Mouse (Mus musculus): ENCODE results near the gene Stum. TPM values are rescaled to one million over a fixed set of nuclear protein-coding genes. Genes with fewer than 3 reads are reported as not detected.

The Stum gene
- total and polyA plus RNA-seq, 3 experiments = 0.42 to 0.61 (median 0.51) TPM

GRCm38 (mm10) chr1:180506341-180506740 lies 23.0 kb upstream of the Stum start:
- dilution Hi-C loops (cut with MboI; ENCODE audit: extremely low pct_ligation_motif_present, extremely low pct_unique_long_range_greater_than_20kb, low sequenced_read_pairs) (no loop called here), in situ Hi-C loops (cut with MboI; ENCODE audit: low pct_ligation_motif_present, low pct_unique_long_range_greater_than_20kb, low sequenced_read_pairs) (loop anchor here (5.0 kb wide), 1 partner anchor 56 kb away; no protein-coding TSS in a partner anchor)
- Histone ChIP-seq H3K9me3 (replicated peaks; ENCODE audit: low read length) (no peaks in the 10 kb centered on the region), H3K27me3 (replicated peaks) (no peaks in the 10 kb centered on the region), H3K36me3 (replicated peaks in 1 of 2; ENCODE audit: control insufficient read depth in 1 of 2, insufficient read depth in 1 of 2, low read length in 1 of 2) (peaks cover 0 to 74% of the 10 kb centered on the region in 2 experiments), H3K4me3 (replicated peaks in 1 of 3; ENCODE audit: low read depth in 2 of 3, low read length in 2 of 3, poor library complexity in 1 of 3) (no peak overlapping the region), H3K9ac (ENCODE audit: insufficient read depth, low read depth) (no peak overlapping the region), H3K4me2 (ENCODE audit: insufficient read depth, low read depth, poor library complexity, severe bottlenecking) (no peak overlapping the region), H3K79me2 (replicated peaks; ENCODE audit: control insufficient read depth, extremely low read depth, insufficient read depth, poor library complexity, severe bottlenecking) (no peaks in the 10 kb centered on the region), H3K27ac (ENCODE audit: insufficient read depth, low read depth) (no peak overlapping the region), H3K4me1 (ENCODE audit: control insufficient read depth in 1 of 2, insufficient read depth in 2 of 2) (peaks cover 23 to 53% of the 10 kb centered on the region in 2 experiments)
- no peak for TF ChIP-seq SMC3 (IDR thresholded peaks at IDR 0.05; ENCODE audit: low read depth, low read length)
- no peak for TF ChIP-seq JUND (conservative IDR thresholded peaks at IDR 0.05; ENCODE audit: low read depth, low read length)
- TF ChIP-seq POLR2A (IDR thresholded peaks at IDR 0.05; ENCODE audit: low read depth, low read length) = no peak
- no peak for TF ChIP-seq ELF1 (IDR thresholded peaks at IDR 0.05; ENCODE audit: low read depth, low read length)
- no peak for TF ChIP-seq MAZ (IDR thresholded peaks at IDR 0.05; ENCODE audit: low read depth, low read length)
- no peak for DNase-seq (ENCODE audit: extremely low read depth)

- in situ Hi-C loops (cut with MboI; ENCODE audit: low pct_ligation_motif_present, low pct_unique_long_range_greater_than_20kb, low sequenced_read_pairs) (loop anchor here (5.0 kb wide), 1 partner anchor 57 kb away; no protein-coding TSS in a partner anchor), dilution Hi-C loops (cut with MboI; ENCODE audit: extremely low pct_ligation_motif_present, extremely low pct_unique_long_range_greater_than_20kb, low sequenced_read_pairs) (no loop called here)
- peaks cover 22 to 53% of the 10 kb centered on the region in 2 experiments for H3K4me1 ChIP-seq (ENCODE audit: control insufficient read depth in 1 of 2, insufficient read depth in 2 of 2)
- no peak overlapping the region for H3K9ac ChIP-seq (ENCODE audit: insufficient read depth, low read depth)
- no peak overlapping the region for H3K27ac ChIP-seq (ENCODE audit: insufficient read depth, low read depth)
- TF ChIP-seq KAT2A (IDR thresholded peaks at IDR 0.05; ENCODE audit: insufficient replicate concordance, low read length) (no peak), ZKSCAN1 (IDR thresholded peaks at IDR 0.05; ENCODE audit: borderline replicate concordance, low read depth, low read length) (no peak), E2F4 (IDR thresholded peaks at IDR 0.05; ENCODE audit: insufficient replicate concordance, low read depth, low read length) (no peak), MEF2A (IDR thresholded peaks at IDR 0.05; ENCODE audit: borderline replicate concordance, low read depth, low read length) (no peak), BHLHE40 (IDR thresholded peaks at IDR 0.05; ENCODE audit: low read depth, low read length) (no peak), USF1 (IDR thresholded peaks at IDR 0.05; ENCODE audit: low read depth, low read length) (no peak), POLR2AphosphoS2 (IDR thresholded peaks at IDR 0.05; ENCODE audit: low read depth, low read length) (no peak), TCF12 (IDR thresholded peaks at IDR 0.05; ENCODE audit: low read depth, low read length) (no peak), PAX5 (IDR thresholded peaks at IDR 0.05; ENCODE audit: low read length) (no peak), SIN3A (IDR thresholded peaks at IDR 0.05; ENCODE audit: low read length) (no peak), TBP (conservative IDR thresholded peaks at IDR 0.05; ENCODE audit: low read depth, low read length) (no peak), JUND (conservative IDR thresholded peaks at IDR 0.05; ENCODE audit: low read depth, low read length) (no peak), ZNF384 (IDR thresholded peaks at IDR 0.05; ENCODE audit: low read depth, low read length) (no peak), IRF4 (IDR thresholded peaks at IDR 0.05; ENCODE audit: low read depth, low read length) (no peak), UBTF (IDR thresholded peaks at IDR 0.05; ENCODE audit: low read depth, low read length) (no peak), NELFE (IDR thresholded peaks at IDR 0.05; ENCODE audit: low read depth, low read length) (no peak), SMC3 (IDR thresholded peaks at IDR 0.05; ENCODE audit: low read depth, low read length) (no peak)
- H3K27me3 ChIP-seq (replicated peaks) = no peaks in the 10 kb centered on the region
- H3K4me2 ChIP-seq (ENCODE audit: insufficient read depth, low read depth, poor library complexity, severe bottlenecking) = no peak overlapping the region
- no peaks in the 10 kb centered on the region for H3K79me2 ChIP-seq (replicated peaks; ENCODE audit: control insufficient read depth, extremely low read depth, insufficient read depth, poor library complexity, severe bottlenecking)
- H3K36me3 ChIP-seq (replicated peaks in 1 of 2; ENCODE audit: control insufficient read depth in 1 of 2, insufficient read depth in 1 of 2, low read length in 1 of 2) = peaks cover 0 to 64% of the 10 kb centered on the region in 2 experiments
- no peak for DNase-seq (ENCODE audit: extremely low read depth)
- no peak overlapping the region for H3K4me3 ChIP-seq (replicated peaks in 1 of 3; ENCODE audit: low read depth in 2 of 3, low read length in 2 of 3, poor library complexity in 1 of 3)
- H3K9me3 ChIP-seq (replicated peaks; ENCODE audit: low read length) = no peaks in the 10 kb centered on the region
These were observed 21.6 kb upstream of the Stum start for GRCm38 (mm10) chr1:180504899-180505298.

All from CH12.LX (cell line).